Mouse (Mus musculus) gastrocnemius, adult 2 months (tissue): ENCODE data around the gene Sertad1. TPM values are rescaled to one million over a fixed set of nuclear protein-coding genes. Genes with fewer than 3 reads are reported as not detected.

Experiments
- DNase-seq: peaks from one replicate; pipeline ENCODE4 v3.0.0; 2022
- H3K27ac ChIP-seq: fragments of 200-600 bp; 2 replicates; pipeline ENCODE4 v1.8.1; 2022; ENCODE audit warnings: mild to moderate bottlenecking
- H3K4me3 ChIP-seq: fragments of 200-600 bp; 2 replicates; pipeline ENCODE4 v1.8.1; 2022; ENCODE audit warnings: mild to moderate bottlenecking, moderate library complexity
- CTCF ChIP-seq: fragments of 200-600 bp; IDR thresholded peaks from 2 replicates; pipeline ENCODE4 v1.8.1; 2022; ENCODE audit warnings: antibody characterized with exemption, mild to moderate bottlenecking, moderate library complexity
- intact Hi-C: fragments of 180-260 bp; cut with DNase I; formaldehyde crosslinking; loops from one replicate; pipeline ENCODE4 v1.15.1; 2025
- total RNA-seq, 2 experiments: library from RNA; stranded (reverse); gene quantifications; 2 replicates each; pipeline ENCODE4 v1.2.3; 2021

The Sertad1 gene
- total RNA-seq, 2 experiments from 2014 or later: 5.5 to 9.1 TPM

DNA sequence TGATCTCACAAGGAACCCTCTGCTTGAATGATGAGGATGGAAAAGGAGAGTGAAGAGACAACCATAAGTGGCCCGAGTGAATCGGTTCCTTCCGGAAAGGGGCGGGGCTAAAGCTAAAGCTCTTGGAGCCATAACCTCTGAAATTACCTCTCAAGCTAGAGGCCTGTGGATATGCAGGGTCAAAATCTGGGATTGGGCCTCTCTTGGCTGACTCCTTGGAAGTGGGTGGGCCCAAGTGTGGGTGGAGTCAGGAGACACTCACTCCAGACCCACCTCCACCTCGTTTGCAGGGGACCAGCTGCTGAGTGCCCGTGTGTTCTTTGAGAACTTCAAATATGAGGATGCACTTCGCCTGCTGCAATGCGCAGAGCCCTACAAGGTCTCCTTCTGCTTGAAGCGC lies 28.3 kb downstream of the Sertad1 start:
- Histone ChIP-seq H3K27ac (no peak overlapping the region), H3K4me3 (no peak overlapping the region)
- intact Hi-C loops: no loop called here
- DNase-seq: no peak
- TF ChIP-seq CTCF: no peak

DNA sequence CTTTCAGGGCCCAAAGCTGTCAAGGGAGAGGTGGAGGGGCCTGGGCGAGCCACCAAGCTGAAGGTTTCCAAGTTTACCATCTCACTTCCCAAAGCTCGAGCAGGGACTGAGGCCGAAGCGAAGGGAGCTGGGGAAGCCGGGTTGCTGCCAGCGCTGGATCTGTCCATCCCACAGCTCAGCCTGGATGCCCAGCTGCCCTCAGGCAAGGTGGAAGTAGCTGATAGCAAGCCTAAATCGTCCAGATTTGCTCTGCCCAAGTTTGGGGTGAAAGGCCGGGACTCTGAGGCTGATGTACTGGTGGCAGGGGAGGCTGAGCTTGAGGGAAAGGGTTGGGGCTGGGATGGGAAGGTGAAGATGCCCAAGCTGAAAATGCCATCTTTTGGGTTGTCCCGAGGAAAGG lies 31.6 kb downstream of the Sertad1 start:
- Histone ChIP-seq H3K27ac (no peak overlapping the region), H3K4me3 (no peak overlapping the region)
- TF ChIP-seq CTCF: no peak
- intact Hi-C loops: no loop called here
- DNase-seq: no peak

DNA sequence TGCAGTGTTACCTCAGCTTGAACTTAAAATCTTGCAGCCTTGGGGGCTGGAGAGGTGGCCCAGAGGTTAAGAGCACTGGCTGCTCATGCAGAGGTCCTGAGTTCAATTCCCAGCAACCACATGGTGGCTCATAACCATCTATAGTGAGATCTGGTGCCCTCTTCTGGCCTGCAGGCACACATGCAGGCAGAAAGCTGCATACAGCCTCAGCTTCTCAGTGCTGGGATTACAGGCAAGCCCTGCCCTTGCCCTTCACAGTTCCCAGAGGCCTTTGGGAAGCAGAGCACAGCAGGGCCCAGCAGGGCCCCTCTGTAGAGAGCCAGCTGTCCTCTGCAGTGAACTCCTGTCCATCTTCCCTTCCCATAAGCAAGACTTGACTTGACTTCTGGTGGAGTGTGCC lies 33.4 kb downstream of the Sertad1 start:
- no peak for DNase-seq
- intact Hi-C loops: no loop called here
- no peak overlapping the region for H3K4me3 ChIP-seq
- TF ChIP-seq CTCF: peak; percentile 28
- no peak overlapping the region for H3K27ac ChIP-seq

DNA sequence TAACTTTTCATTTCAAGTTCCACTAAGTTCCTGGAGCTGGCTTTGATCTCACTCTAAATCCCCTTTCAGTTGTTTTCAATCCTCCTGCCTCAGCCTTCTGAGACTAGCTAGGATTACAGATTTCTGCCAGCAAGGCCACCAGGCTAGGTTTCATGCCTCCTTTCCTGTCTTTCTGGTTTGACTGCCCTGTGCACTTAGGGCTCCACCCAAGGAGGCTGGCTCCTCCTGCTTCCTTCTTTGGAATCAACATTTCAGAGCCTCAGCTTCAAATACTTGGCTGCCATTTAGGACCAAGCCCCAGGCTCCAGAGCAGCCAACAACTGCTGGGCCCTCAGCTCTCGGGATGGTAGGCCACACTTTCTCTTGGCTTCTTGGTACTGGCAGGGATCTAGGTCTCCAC lies 33.9 kb downstream of the Sertad1 start:
- TF ChIP-seq CTCF: no peak
- DNase-seq: no peak
- no peak overlapping the region for H3K27ac ChIP-seq
- no peak overlapping the region for H3K4me3 ChIP-seq
- intact Hi-C loops: no loop called here

DNA sequence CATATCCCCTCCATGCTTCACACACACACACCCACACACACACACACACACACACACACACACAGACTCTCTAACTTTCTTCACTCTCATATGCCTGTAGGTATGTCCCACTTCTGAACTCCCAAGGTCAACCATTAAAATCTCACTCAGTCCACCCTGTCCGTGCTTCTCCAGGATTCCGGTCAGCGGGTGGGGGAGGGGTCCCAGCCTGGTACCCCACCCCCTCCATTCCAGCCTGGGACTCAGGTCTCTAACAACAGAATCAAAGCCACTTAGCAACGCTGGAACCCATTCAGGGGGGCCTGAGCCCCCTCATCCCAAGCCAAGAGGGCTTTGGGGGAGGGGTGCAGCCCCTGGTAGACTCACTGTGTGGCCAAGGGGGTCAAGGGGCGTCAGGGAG lies 36.3 kb downstream of the Sertad1 start, which contains the start of gene Hipk4:
Gene Hipk4, plus strand, starts transcription at position 301 of the 400 bp plus-strand sequence.
- Histone ChIP-seq H3K4me3 (no peak within 1 kb of the TSS), H3K27ac (no peak within 1 kb of the TSS)
- TF ChIP-seq CTCF: no peak
- intact Hi-C loops: no loop called here
- DNase-seq: no peak

DNA sequence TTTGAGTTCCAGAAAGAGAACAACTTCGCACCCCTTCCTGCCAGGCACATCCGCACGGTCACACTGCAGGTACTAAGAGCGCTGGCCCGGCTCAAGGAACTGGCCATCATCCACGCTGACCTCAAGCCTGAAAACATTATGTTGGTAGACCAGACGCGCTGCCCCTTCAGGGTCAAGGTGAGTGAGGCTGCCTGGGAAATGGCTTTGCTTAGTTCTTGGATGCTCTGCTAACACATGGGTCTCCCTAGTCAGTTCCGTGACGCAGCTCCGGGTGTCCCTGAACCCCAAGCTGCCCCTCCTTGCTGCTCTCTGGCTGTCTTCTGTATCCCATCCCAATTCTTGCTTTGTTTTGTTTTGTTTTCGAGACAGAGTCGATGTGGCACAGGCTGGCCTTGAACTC lies 37.1 kb downstream of the Sertad1 start:
- no peak overlapping the region for H3K27ac ChIP-seq
- no peak for TF ChIP-seq CTCF
- no peak for DNase-seq
- H3K4me3 ChIP-seq: no peak overlapping the region
- intact Hi-C loops: no loop called here

DNA sequence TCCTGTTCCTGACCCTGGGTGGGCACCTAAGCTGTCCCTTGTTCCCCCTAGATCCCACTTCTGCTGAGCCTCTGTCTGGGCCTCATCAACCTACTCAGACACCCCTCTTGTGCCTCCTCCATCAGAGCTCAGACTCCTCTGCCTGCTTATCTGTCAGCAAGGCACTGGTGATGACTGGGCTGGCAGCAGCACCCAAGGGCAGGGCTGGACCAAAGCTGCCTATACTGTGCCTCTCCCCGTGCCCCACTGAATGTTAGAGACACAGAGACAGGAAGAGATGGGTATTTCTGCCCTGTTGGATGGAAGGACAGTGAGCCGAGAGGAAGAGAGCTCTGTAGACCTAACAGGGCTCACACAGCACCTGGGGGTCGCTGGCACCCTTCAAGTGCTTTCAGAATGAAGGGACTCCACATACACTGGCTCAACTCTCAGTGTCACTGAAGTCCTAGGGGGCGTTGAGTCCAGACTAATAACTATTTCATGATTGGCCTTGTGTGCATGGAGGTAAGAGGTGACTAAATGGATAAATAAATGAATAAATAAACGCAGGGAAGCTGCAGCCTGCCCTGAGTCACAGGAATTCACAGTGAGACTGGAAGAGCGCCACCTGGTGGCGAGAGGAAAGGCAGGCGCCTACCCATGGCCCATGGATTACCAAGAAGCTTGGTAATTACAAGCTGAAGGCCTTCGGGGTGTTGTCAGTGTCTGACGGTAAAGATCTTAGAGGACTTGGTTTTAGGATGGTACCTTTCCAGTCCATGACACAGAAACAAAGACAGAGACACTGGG lies 39.5 kb downstream of the Sertad1 start:
- intact Hi-C loops: loop anchor here (1.0 to 5.0 kb wide), 3 partner anchors 17 to 190 kb away; no protein-coding TSS in a partner anchor
- DNase-seq: peak; percentile 83
- no peak overlapping the region for H3K4me3 ChIP-seq
- no peak; the same call in none of the 2 replicates for TF ChIP-seq CTCF
- H3K27ac ChIP-seq: no peak overlapping the region

DNA sequence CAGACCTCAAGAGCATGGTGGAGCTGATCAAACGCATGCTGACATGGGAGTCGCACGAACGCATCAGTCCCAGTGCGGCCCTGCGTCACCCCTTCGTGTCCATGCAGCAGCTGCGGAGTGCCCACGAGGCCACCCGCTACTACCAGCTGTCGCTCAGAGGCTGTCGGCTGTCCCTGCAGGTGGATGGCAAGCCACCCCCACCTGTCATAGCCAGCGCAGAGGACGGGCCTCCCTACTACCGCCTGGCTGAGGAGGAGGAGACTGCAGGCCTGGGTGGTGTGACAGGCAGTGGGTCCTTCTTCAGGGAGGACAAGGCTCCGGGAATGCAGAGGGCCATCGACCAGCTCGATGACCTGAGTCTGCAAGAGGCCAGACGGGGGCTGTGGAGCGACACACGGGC lies 42.4 kb downstream of the Sertad1 start:
- intact Hi-C loops: loop anchor here (5.0 kb wide), 1 partner anchor 52 kb away; no protein-coding TSS in a partner anchor
- no peak for TF ChIP-seq CTCF
- Histone ChIP-seq H3K27ac (no peak overlapping the region), H3K4me3 (no peak overlapping the region)
- no peak for DNase-seq

DNA sequence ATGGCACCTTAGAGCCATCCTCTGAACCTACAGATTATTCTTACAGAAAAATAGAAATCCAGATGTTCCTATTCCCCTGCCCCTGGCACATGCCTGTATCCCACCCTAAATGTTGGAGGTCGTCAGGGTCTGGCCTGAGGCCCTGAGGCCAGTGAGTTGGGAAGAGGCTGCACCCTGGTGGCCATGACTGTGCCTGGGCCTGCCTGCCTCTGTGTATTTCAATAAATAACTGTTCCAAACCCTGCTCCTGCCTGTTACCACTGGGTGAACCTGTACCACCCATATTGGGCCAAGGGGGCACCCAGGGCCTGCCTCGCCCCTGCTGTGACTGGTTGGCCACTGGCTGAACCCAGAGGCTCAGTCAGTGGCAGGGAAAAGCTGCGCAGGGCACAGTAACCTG lies 44.2 kb downstream of the Sertad1 start:
- no peak for DNase-seq
- intact Hi-C loops: no loop called here
- TF ChIP-seq CTCF: 0 out of 2 replicates have a peak, but pooled peaks have one; percentile 4
- no peak overlapping the region for H3K4me3 ChIP-seq
- no peak overlapping the region for H3K27ac ChIP-seq

DNA sequence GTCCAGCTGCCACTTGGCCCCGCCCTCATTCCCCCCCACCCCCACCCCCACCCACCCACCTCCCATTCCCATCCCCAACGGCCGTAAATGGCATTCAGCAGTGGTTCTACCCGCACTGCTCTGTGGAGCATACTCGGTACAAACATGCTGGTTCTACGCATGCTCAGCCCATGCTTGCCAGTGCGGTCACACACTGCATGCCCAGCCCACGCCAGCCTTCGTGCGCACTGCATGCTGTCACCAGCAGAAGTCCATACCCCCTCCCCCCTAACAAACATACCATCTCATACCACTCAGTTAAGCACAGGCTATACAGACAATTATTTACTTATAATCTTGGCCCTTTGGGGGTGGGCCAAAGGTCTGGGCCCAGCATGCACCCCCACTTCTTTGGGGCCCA lies 45.0 kb downstream of the Sertad1 start:
- no peak for TF ChIP-seq CTCF
- Histone ChIP-seq H3K4me3 (no peak overlapping the region), H3K27ac (peak overlapping the region; percentile 71; the same call in 1 of the 2 replicates)
- intact Hi-C loops: no loop called here
- DNase-seq: no peak

DNA sequence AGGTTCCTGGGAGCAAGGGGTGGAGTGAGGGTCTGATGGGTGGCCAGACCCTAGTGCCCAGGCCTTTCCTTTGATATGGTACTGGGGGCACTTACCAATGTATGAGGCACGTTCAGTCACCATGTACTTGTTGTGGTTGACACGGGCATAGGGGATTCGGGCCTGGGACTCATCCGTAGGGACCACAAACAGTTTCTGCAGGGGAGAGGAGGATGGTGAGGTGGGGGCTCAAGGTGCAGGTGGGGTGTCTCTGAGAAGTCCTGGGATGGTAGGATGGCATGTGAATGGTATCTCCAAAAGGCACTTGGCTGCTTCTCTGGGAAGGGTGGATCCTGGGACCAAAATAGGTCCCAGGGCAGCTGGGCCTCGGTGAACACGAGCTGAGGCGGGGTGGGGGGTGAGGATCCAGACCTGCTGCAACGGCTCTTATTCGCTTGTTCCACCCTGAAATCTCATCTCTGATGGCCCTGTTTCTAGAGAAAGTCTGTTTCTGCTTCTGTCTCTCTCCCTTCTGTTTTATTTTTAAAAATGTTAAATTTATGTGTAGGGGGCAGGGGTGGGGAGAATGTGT lies 45.9 kb downstream of the Sertad1 start:
- Histone ChIP-seq H3K4me3 (peak overlapping the region; percentile 11; the same call in 1 of the 2 replicates), H3K27ac (peak overlapping the region; percentile 71)
- DNase-seq: peak; percentile 45
- TF ChIP-seq CTCF: no peak
- intact Hi-C loops: no loop called here

DNA sequence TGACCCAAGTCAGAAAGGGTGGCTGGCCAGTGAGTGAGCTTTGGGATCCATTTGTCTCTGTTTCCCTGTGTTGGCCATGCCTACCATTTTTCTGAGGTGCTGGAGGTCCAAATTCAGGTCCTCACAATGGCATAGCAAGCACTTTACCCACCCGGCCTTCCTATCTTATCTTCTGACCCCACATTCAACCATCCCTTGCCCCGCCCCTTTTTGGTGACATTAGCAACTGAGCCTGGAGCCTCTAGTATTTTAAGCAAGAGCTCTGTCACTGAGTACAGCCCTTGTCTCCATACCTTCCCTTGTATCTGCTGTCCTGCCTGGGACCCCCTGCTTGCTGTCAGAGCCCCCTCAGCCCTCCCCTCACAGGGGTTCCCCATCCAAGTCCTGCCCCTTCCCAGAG lies 48.7 kb downstream of the Sertad1 start:
- DNase-seq: no peak
- intact Hi-C loops: no loop called here
- Histone ChIP-seq H3K4me3 (no peak overlapping the region), H3K27ac (no peak overlapping the region)
- no peak for TF ChIP-seq CTCF

DNA sequence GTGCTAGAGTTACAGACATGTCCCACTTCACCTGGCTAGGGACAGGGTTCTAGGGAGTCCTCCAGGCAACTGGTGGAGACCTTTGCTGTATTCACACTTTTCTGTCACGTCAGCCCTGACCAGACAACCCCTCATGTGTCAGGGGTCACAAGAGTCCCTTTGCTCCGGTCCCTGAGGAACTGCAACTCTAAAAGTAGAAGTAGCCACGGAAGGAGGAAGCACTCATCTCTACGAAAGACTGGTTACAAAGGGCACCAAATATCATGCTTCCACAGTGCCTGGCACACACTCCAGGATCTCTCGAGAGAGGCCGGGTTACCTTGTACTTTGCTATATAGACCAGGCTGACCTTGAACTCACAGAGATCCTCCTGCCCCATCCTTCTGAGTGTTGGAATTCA lies 49.9 kb downstream of the Sertad1 start:
- DNase-seq: no peak
- TF ChIP-seq CTCF: no peak
- intact Hi-C loops: no loop called here
- no peak overlapping the region for H3K4me3 ChIP-seq
- no peak overlapping the region for H3K27ac ChIP-seq
